Mouse (Mus musculus): ENCODE data around the gene Ccpg1os. TPM values are rescaled to one million over a fixed set of nuclear protein-coding genes. Genes with fewer than 3 reads are reported as not detected.

The Ccpg1os gene
- total and polyA plus RNA-seq, 3 experiments, result 5.2 to 12.6 (median 7.3) TPM

GRCm38 (mm10) chr9:72943424-72943823 lies 41.8 kb downstream of the Ccpg1os start:
- no peak overlapping the region for H3K4me3 ChIP-seq (replicated peaks in 1 of 3; ENCODE audit: low read depth in 2 of 3, low read length in 2 of 3, poor library complexity in 1 of 3)
- in situ Hi-C loops (cut with MboI; ENCODE audit: low pct_ligation_motif_present, low pct_unique_long_range_greater_than_20kb, low sequenced_read_pairs) (no loop called here), dilution Hi-C loops (cut with MboI; ENCODE audit: extremely low pct_ligation_motif_present, extremely low pct_unique_long_range_greater_than_20kb, low sequenced_read_pairs) (no loop called here)
- H3K27me3 ChIP-seq (replicated peaks), result no peaks in the 10 kb centered on the region
- DNase-seq (ENCODE audit: extremely low read depth), result no peak
- H3K36me3 ChIP-seq (replicated peaks in 1 of 2; ENCODE audit: control insufficient read depth in 1 of 2, insufficient read depth in 1 of 2, low read length in 1 of 2), result no peaks in the 10 kb centered on the region
- H3K9ac ChIP-seq (ENCODE audit: insufficient read depth, low read depth), result no peak overlapping the region
- H3K27ac ChIP-seq (ENCODE audit: insufficient read depth, low read depth), result no peak overlapping the region
- H3K9me3 ChIP-seq (replicated peaks; ENCODE audit: low read length), result peaks cover 3% of the 10 kb centered on the region
- no peaks in the 10 kb centered on the region for H3K4me1 ChIP-seq (ENCODE audit: control insufficient read depth in 1 of 2, insufficient read depth in 2 of 2)
- no peaks in the 10 kb centered on the region for H3K79me2 ChIP-seq (replicated peaks; ENCODE audit: control insufficient read depth, extremely low read depth, insufficient read depth, poor library complexity, severe bottlenecking)
- H3K4me2 ChIP-seq (ENCODE audit: insufficient read depth, low read depth, poor library complexity, severe bottlenecking), result no peak overlapping the region
- TF ChIP-seq MAZ (IDR thresholded peaks at IDR 0.05; ENCODE audit: low read depth, low read length) (no peak), CTCF (conservative IDR thresholded peaks at IDR 0.05 in 1 of 2, IDR thresholded peaks at IDR 0.05 in 1 of 2; ENCODE audit: low read depth in 2 of 2, low read length in 2 of 2) (peak; percentile 8 to 30; a peak in 2 of 4 replicates)

GRCm38 (mm10) chr9:72936301-72936700 lies 48.9 kb downstream of the Ccpg1os start:
- H3K36me3 ChIP-seq (replicated peaks in 1 of 2; ENCODE audit: control insufficient read depth in 1 of 2, insufficient read depth in 1 of 2, low read length in 1 of 2), result no peaks in the 10 kb centered on the region
- no peaks in the 10 kb centered on the region for H3K9me3 ChIP-seq (replicated peaks; ENCODE audit: low read length)
- no peaks in the 10 kb centered on the region for H3K27me3 ChIP-seq (replicated peaks)
- H3K4me2 ChIP-seq (ENCODE audit: insufficient read depth, low read depth, poor library complexity, severe bottlenecking), result no peak overlapping the region
- no peak overlapping the region for H3K9ac ChIP-seq (ENCODE audit: insufficient read depth, low read depth)
- H3K79me2 ChIP-seq (replicated peaks; ENCODE audit: control insufficient read depth, extremely low read depth, insufficient read depth, poor library complexity, severe bottlenecking), result no peaks in the 10 kb centered on the region
- TF ChIP-seq SIN3A (IDR thresholded peaks at IDR 0.05; ENCODE audit: low read length) (no peak), TCF12 (IDR thresholded peaks at IDR 0.05; ENCODE audit: low read depth, low read length) (no peak), KAT2A (IDR thresholded peaks at IDR 0.05; ENCODE audit: insufficient replicate concordance, low read length) (no peak), UBTF (IDR thresholded peaks at IDR 0.05; ENCODE audit: low read depth, low read length) (no peak), HCFC1 (IDR thresholded peaks at IDR 0.05; ENCODE audit: low read depth, low read length) (no peak), POLR2A (IDR thresholded peaks at IDR 0.05; ENCODE audit: low read depth, low read length) (no peak), E2F4 (IDR thresholded peaks at IDR 0.05; ENCODE audit: insufficient replicate concordance, low read depth, low read length) (no peak), ELF1 (IDR thresholded peaks at IDR 0.05; ENCODE audit: low read depth, low read length) (no peak), ZNF384 (IDR thresholded peaks at IDR 0.05; ENCODE audit: low read depth, low read length) (no peak), MAFK (IDR thresholded peaks at IDR 0.05; ENCODE audit: insufficient replicate concordance, low read length) (no peak), PAX5 (IDR thresholded peaks at IDR 0.05; ENCODE audit: low read length) (no peak), IRF4 (IDR thresholded peaks at IDR 0.05; ENCODE audit: low read depth, low read length) (no peak), SMC3 (IDR thresholded peaks at IDR 0.05; ENCODE audit: low read depth, low read length) (no peak), RCOR1 (conservative IDR thresholded peaks at IDR 0.05; ENCODE audit: low read depth, low read length) (no peak), USF1 (IDR thresholded peaks at IDR 0.05; ENCODE audit: low read depth, low read length) (no peak), CHD1 (IDR thresholded peaks at IDR 0.05; ENCODE audit: low read depth, low read length) (no peak)
- no peaks in the 10 kb centered on the region for H3K4me1 ChIP-seq (ENCODE audit: control insufficient read depth in 1 of 2, insufficient read depth in 2 of 2)
- DNase-seq (ENCODE audit: extremely low read depth), result no peak
- in situ Hi-C loops (cut with MboI; ENCODE audit: low pct_ligation_motif_present, low pct_unique_long_range_greater_than_20kb, low sequenced_read_pairs), result no loop called here
- no peak overlapping the region for H3K27ac ChIP-seq (ENCODE audit: insufficient read depth, low read depth)
- no peak overlapping the region for H3K4me3 ChIP-seq (replicated peaks in 1 of 3; ENCODE audit: low read depth in 2 of 3, low read length in 2 of 3, poor library complexity in 1 of 3)
- dilution Hi-C loops (cut with MboI; ENCODE audit: extremely low pct_ligation_motif_present, extremely low pct_unique_long_range_greater_than_20kb, low sequenced_read_pairs), result no loop called here

All from CH12.LX (cell line).